Mouse (Mus musculus) forebrain, embryonic 11.5 days (tissue): ENCODE measurements around the gene Cep350. TPM values are rescaled to one million over a fixed set of nuclear protein-coding genes. Genes with fewer than 3 reads are reported as not detected.

Source experiments
- polyA plus RNA-seq: library from polyadenylated mRNA; unstranded; fragments of >200 nt; fragmentation: Nextera tagmentation; extraction: Ambion mirVana; gene quantifications from 2 replicates; pipeline ENCODE4 v1.2.1, GENCODE M21; 2014

Cep350 gene
- polyA plus RNA-seq, 1 experiment from 2014 or later = 9.7 TPM

Other genes with a start within 250 kb of the Cep350 start
- 0.07 and 0.08 TPM in 2 replicates for gene Lhx4, start 221.6 kb downstream of the Cep350 start, polyA plus RNA-seq
- 8.4 and 8.8 TPM in 2 replicates for gene Qsox1, start 160.4 kb downstream of the Cep350 start, polyA plus RNA-seq
- gene Tor1aip2, start 62.1 kb upstream of the Cep350 start, polyA plus RNA-seq = 112 and 116 TPM in 2 replicates
- 36.0 and 39.5 TPM in 2 replicates for gene Tor1aip1, start 63.2 kb upstream of the Cep350 start, polyA plus RNA-seq
- 2.6 and 3.2 TPM in 2 replicates for gene Fam163a, start 231.8 kb upstream of the Cep350 start, polyA plus RNA-seq